Mouse (Mus musculus) spleen, postnatal 4 days (tissue): ENCODE measurements around the gene Caln1.

Experiments
- DNase-seq, 2 experiments: peaks; one replicate each; pipeline ENCODE4 v3.0.0; 2022; ENCODE audit warnings: low spot score in 2 of 2

The Caln1 gene

GRCm38 (mm10) chr5:130699476-130699875 lies 330.2 kb downstream of the Caln1 start:
- DNase-seq, result no peak

DNA sequence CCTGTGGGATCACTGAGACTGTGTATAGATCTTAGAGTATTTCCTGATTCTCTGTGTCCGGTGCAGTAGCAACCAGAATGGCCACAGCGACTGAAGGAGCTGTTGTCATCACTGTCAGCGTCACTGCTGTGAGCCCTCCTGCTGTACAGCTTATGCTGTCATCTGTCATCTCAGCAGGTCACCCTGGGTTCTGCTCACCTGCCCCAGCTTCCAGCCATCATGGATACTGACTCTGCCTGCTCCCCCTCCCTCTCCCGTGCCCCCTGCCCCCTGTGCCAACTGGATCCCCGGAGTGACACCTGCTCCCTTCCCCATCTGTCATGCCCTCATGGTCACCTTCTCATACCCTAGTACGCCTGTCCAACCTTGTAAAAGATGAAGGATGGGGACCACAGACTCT lies 332.5 kb downstream of the Caln1 start:
- no peak for DNase-seq

DNA sequence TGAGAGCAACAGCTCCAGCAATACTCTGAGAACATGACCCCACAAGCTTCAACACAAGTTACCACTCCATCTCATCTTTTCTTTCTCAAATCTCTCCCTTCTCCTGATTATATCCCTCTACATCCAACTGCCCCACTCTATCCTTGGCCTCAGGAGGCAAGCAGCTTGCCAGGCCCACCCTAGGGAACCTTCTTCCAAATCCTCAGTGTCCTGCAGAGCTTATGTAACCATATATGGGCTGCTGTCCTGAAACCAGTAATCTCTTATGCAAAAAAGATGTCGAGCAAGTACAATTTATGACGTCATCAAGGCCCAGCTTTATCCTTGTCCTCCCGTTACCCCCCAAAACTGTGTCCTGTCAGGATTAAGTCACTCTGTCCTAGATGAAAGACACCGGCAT lies 333.1 kb downstream of the Caln1 start:
- no peak for DNase-seq

DNA sequence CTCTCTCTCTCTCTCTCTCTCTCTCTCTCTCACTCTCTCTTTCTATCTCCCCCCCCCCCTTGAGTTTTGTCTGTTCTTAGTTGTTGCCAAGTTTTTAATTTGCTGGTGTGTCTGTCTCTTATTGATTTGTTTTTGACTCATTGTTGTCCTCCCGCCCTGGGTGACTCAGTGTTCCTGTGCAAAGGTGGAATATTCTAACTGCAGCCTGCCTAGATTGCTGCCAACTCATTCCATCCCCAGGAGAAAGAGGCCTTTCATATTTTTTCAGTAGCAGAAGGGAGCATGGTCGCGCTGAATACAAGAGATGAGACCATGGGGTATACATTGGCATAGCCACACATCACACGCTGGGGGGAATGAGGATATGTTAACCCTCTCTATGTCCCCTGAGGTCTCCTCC lies 335.6 kb downstream of the Caln1 start:
- no peak for DNase-seq

GRCm38 (mm10) chr5:130706202-130706855 lies 337.1 kb downstream of the Caln1 start:
- DNase-seq, result no peak

DNA sequence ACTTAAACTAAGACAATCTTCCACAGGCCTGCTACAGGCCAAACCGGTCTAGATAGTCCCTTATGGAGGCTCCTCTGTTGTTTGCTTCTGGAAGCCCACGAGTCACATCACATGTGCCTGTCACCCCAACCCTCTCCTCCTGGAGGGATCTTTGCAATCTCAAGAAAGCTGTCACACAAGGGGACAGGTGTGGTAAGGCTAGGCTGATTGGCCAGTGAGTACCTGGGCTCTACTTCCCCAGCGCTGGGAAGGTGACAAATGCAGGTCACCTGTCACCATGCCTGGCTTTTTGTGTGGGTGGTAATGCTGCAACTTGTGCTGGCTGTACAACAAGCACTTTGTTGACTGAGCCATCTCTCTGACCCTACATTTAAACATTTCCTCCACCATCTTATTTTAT lies 338.5 kb downstream of the Caln1 start:
- no peak for DNase-seq

GRCm38 (mm10) chr5:130708616-130709015 lies 339.4 kb downstream of the Caln1 start:
- DNase-seq, result no peak

GRCm38 (mm10) chr5:130711643-130712042 lies 342.4 kb downstream of the Caln1 start:
- no peak for DNase-seq

- no peak for DNase-seq
Measured at GRCm38 (mm10) chr5:130712281-130712680, 343.0 kb downstream of the Caln1 start.

- DNase-seq, result no peak
Measured at GRCm38 (mm10) chr5:130715181-130715580, 345.9 kb downstream of the Caln1 start.

GRCm38 (mm10) chr5:130718385-130718784 lies 349.1 kb downstream of the Caln1 start:
- DNase-seq, result no peak

GRCm38 (mm10) chr5:130742171-130742570 lies 372.9 kb downstream of the Caln1 start:
- DNase-seq, result no peak

GRCm38 (mm10) chr5:130757517-130757916 lies 388.3 kb downstream of the Caln1 start:
- DNase-seq, result no peak

GRCm38 (mm10) chr5:130765784-130766183 lies 396.5 kb downstream of the Caln1 start:
- no peak for DNase-seq

- DNase-seq, result no peak
Measured at GRCm38 (mm10) chr5:130771061-130771741, 401.9 kb downstream of the Caln1 start.

- no peak for DNase-seq
Measured at GRCm38 (mm10) chr5:130772491-130772890, 403.2 kb downstream of the Caln1 start.

- no peak for DNase-seq
Measured at GRCm38 (mm10) chr5:130774946-130775345, 405.7 kb downstream of the Caln1 start.

GRCm38 (mm10) chr5:130792755-130793452 lies 423.6 kb downstream of the Caln1 start:
- DNase-seq, result no peak

- no peak for DNase-seq
Measured at GRCm38 (mm10) chr5:130797713-130798112, 428.5 kb downstream of the Caln1 start.

- DNase-seq, result no peak
Measured at GRCm38 (mm10) chr5:130810314-130810713, 441.1 kb downstream of the Caln1 start.

- no peak for DNase-seq
Measured at GRCm38 (mm10) chr5:130810846-130811245, 441.6 kb downstream of the Caln1 start.

DNA sequence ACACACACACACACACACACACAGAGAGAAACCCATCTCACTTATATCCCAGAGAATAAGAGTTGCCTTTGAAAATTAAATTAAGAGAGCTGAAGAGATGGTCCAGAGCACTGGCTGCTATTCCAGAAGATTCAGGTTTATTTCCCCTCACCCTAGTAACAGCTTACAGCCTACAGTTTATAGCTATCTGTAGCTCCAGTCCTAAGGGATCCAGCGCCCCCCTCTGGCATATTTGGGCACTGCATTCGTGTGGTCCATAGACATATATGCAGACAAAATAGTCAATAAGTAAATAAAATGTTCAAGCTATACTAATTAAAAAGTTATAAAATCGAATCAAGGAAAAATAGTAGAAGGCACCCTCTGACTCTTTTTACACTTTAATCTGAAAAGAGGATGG lies 442.0 kb downstream of the Caln1 start:
- DNase-seq, result no peak

DNA sequence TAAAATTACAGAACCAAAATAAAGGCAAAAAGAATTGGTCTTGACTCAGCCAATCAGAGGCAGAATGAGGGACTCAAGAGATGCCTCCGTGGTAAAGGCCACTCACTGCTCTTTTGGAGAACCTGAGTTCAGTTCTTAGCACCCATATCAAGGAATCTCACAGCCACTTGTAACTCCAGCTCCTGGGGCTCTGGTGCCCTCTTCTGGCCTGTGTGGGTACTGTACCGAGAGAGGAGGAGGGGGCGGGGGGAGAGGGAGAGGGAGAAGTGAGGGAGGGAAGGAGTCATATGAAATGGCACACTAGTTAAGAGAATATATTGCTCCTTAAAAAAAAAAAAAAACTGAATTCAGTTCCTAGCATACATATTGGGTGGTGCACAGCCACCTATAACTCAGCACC lies 442.7 kb downstream of the Caln1 start:
- DNase-seq, result no peak
